Mouse (Mus musculus) forebrain, embryonic 11.5 days (tissue): ENCODE measurements at regions not wholly inside any gene's neighbourhood (a gene's known extent, or its start where the extent isn't known, plus 50 kb on each side); places are given as distances from the start of the nearest gene placed in this dataset.

ENCODE experiments used
- ATAC-seq: fragments of 200-750 bp; cut with Nextera tagmentation; replicated peaks from 2 replicates; pipeline ENCODE4 v1.8.0; 2017; ENCODE audit warnings: moderate TSS enrichment; ENCODE audit not compliant: low FRiP score
- DNase-seq: peaks from one replicate; pipeline ENCODE4 v3.0.0-alpha.2; 2017; ENCODE audit warnings: low spot score
- H3K27ac ChIP-seq: fragments of 300-500 bp; sonication (generic); 2 replicates; pipeline ENCODE4 v1.5.1; 2014; ENCODE audit warnings: low read depth, low read length
- H3K27me3 ChIP-seq: fragments of 300-500 bp; sonication (generic); 2 replicates; pipeline ENCODE4 v1.6.1; 2014; ENCODE audit warnings: mild to moderate bottlenecking, low read length, mixed read lengths; ENCODE audit not compliant: control insufficient read depth, insufficient read depth
- H3K36me3 ChIP-seq: fragments of 300-500 bp; sonication (generic); 2 replicates; pipeline ENCODE4 v1.6.1; 2014; ENCODE audit warnings: mild to moderate bottlenecking, low read length, moderate library complexity, mixed read lengths; ENCODE audit not compliant: control insufficient read depth, insufficient read depth
- H3K4me1 ChIP-seq: fragments of 300-500 bp; sonication (generic); replicated peaks from 2 replicates; pipeline ENCODE4 v1.6.1; 2014; ENCODE audit warnings: low read length, mixed read lengths; ENCODE audit not compliant: control insufficient read depth, insufficient read depth
- H3K4me2 ChIP-seq: fragments of 300-500 bp; sonication (generic); 2 replicates; pipeline ENCODE4 v1.6.1; 2014; ENCODE audit warnings: low read depth, mild to moderate bottlenecking, low read length, moderate library complexity, mixed read lengths; ENCODE audit not compliant: severe bottlenecking
- H3K4me3 ChIP-seq: fragments of 300-500 bp; sonication (generic); 2 replicates; pipeline ENCODE4 v1.5.1; 2014; ENCODE audit warnings: low read depth, low read length
- H3K9ac ChIP-seq: fragments of 300-500 bp; sonication (generic); 2 replicates; pipeline ENCODE4 v1.6.1; 2014; ENCODE audit warnings: low read length
- H3K9me3 ChIP-seq: fragments of 300-500 bp; sonication (generic); 2 replicates; pipeline ENCODE4 v1.6.1; 2016; ENCODE audit warnings: low read length, mixed read lengths; ENCODE audit not compliant: control insufficient read depth
- WGBS: fragments of 180-500 bp; shearing (Covaris S2); extraction: QIAGEN DNeasy Blood & Tissue Kit; methylation state at CpG from one replicate; pipeline ENCODE4 v1.1.7; 2014; 5-methylcytosine and 5-hydroxymethylcytosine counted together

DNA sequence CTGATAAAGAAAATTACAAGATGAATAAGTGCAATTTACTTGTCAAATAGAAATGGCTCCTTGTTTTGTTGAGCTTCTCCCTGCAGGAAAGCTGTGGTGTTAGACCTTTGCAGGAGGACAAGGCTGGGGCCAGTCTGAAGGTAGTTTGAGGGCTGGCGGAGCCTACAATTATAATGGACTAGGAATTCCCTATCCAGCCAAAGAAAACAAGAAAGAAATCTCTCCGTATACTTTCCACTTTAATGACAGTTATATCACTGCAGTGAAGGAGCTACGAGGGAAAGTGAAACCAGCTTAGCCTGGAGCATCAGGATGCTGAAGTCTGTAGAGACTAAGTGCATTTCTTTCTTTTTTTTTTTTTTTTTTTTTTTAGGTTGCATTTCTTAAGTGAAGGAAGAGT lies 104.8 kb upstream of the Sstr4 start:
- Histone ChIP-seq H3K27me3 (no peaks in the 10 kb centered on the region), H3K4me3 (no peak overlapping the region), H3K36me3 (no peaks in the 10 kb centered on the region), H3K27ac (no peak overlapping the region), H3K4me2 (no peak overlapping the region), H3K9me3 (no peaks in the 10 kb centered on the region), H3K4me1 (no peaks in the 10 kb centered on the region), H3K9ac (no peak overlapping the region)
- no peak for DNase-seq
- WGBS = 87% methylated on average over 3 of the region's 3 CpGs
- no peak for ATAC-seq

DNA sequence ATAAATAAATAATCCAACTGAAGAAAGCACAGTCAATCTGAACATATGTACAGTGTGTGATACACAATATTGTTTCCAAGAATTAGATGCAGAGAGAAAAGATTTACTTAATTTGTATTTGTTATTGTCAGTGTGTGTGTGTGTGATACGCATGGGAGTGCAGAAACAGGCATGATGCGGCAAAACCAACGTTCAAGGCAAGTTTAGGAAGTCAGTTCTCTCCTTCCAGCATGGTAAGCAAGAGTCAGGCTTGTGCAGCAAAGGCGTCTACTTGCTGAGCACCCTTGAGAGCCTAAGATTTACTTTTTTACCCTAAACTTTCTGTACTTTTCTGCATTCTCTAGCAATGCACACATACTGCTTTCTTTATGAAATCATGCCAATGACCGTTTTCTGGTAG lies 102.7 kb upstream of the Sstr4 start:
- no peak for ATAC-seq
- Histone ChIP-seq H3K9me3 (no peaks in the 10 kb centered on the region), H3K27ac (no peak overlapping the region), H3K4me1 (no peaks in the 10 kb centered on the region), H3K4me3 (no peak overlapping the region), H3K9ac (no peak overlapping the region), H3K4me2 (no peak overlapping the region), H3K36me3 (no peaks in the 10 kb centered on the region), H3K27me3 (no peaks in the 10 kb centered on the region)
- 91% methylated on average over 5 of the region's 5 CpGs for WGBS
- DNase-seq = no peak

DNA sequence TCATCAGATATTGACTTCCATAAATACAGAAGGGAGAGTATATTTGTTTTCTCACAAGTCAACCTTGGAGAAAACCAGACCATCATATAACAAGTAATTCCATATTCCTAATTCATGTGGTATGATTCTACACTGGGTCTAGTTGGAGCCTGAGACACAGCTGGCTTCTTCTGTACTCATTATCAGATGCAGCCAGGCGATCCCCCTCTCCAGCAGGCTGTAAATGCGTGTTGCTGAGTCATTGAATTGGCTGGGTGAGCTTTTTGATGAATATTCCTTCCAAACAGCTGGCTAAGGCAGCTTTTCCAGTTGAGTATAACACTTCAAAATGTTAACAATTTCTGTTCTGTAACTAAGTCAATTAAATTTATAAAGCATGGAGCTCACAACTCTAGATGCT lies 102.2 kb upstream of the Sstr4 start:
- Histone ChIP-seq H3K9ac (no peak overlapping the region), H3K36me3 (no peaks in the 10 kb centered on the region), H3K27ac (no peak overlapping the region), H3K9me3 (no peaks in the 10 kb centered on the region), H3K4me1 (no peaks in the 10 kb centered on the region), H3K27me3 (no peaks in the 10 kb centered on the region), H3K4me2 (no peak overlapping the region), H3K4me3 (no peak overlapping the region)
- no peak for DNase-seq
- ATAC-seq = no peak
- WGBS = 67% methylated on average over 2 of the region's 2 CpGs

DNA sequence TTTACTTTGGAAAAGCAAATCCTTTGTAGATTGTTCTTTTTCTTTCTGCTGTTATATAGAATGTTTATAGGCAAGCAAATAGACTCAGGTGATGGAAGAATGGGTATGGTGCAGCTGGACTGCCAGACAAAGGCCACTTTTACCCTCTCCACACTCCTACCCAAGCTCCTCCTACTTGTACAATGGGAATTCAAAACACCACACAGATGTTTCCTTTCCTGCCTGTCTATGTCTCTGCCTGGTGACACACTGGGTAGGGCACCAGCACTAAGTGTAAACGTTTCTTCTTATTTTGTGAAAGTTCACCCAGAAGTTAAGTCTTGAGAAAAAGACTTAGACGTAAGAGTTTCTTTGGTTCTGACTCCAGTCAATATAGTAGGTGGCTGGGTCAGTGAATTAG lies 94.3 kb upstream of the Sstr4 start:
- no peak overlapping the region for H3K4me3 ChIP-seq
- whole genome bisulfite sequencing = 75% methylated on average over 2 of the region's 2 CpGs
- ATAC-seq (no peak), DNase-seq (no peak)
- no peak overlapping the region for H3K27ac ChIP-seq
- no peaks in the 10 kb centered on the region for H3K36me3 ChIP-seq
- no peaks in the 10 kb centered on the region for H3K4me1 ChIP-seq
- no peak overlapping the region for H3K9ac ChIP-seq
- H3K4me2 ChIP-seq = no peak overlapping the region
- no peaks in the 10 kb centered on the region for H3K27me3 ChIP-seq
- no peaks in the 10 kb centered on the region for H3K9me3 ChIP-seq

DNA sequence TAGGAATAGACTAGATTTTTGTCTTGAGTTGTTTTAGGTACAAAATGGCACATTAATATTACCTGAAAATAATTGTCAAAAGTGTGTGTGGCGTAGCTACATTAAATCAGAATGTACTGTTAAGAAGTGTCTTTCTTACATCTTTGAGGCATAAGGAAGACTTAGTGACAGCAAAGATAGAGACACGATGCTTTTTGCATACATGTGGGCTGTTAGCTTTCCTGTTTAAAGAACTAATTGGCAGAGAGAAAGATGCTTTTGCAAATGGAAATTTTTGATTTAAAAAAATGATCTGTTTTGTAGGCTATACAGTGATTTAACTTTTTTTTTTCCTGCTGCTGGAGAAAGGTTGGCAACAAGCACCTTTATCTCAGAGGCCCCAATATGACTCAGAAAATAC lies 82.9 kb upstream of the Sstr4 start:
- Histone ChIP-seq H3K27me3 (no peaks in the 10 kb centered on the region), H3K9ac (no peak overlapping the region), H3K4me2 (no peak overlapping the region), H3K4me3 (no peak overlapping the region), H3K9me3 (no peaks in the 10 kb centered on the region), H3K4me1 (no peaks in the 10 kb centered on the region), H3K36me3 (no peaks in the 10 kb centered on the region), H3K27ac (no peak overlapping the region)
- no peak for ATAC-seq
- DNase-seq = no peak
- WGBS = 86% methylated on average over 2 of the region's 2 CpGs

DNA sequence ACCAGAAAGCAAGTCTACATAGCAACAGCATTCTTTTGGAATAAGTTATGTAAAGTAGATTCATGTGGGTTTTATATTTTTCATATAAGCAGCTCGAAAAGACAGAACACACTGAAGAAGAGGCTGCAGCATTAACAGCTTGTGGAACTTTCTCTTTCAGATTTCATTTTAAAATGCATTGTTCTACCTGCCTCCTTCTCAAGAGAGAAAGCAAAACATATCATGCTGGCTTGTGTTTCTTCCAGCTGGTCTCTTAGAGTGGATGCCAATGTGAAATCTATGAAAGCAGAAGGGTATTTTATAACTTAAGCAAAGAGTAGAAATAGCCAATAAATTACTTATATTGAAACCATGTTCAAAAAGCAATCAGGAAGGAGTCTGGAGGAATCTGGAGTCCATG lies 74.2 kb upstream of the Sstr4 start:
- Histone ChIP-seq H3K9me3 (no peaks in the 10 kb centered on the region), H3K4me3 (no peak overlapping the region), H3K36me3 (no peaks in the 10 kb centered on the region), H3K27me3 (no peaks in the 10 kb centered on the region), H3K4me1 (no peaks in the 10 kb centered on the region), H3K9ac (no peak overlapping the region), H3K4me2 (no peak overlapping the region), H3K27ac (no peak overlapping the region)
- 86% methylated on average over 1 of the region's 1 CpGs for WGBS
- DNase-seq = no peak
- ATAC-seq = no peak

DNA sequence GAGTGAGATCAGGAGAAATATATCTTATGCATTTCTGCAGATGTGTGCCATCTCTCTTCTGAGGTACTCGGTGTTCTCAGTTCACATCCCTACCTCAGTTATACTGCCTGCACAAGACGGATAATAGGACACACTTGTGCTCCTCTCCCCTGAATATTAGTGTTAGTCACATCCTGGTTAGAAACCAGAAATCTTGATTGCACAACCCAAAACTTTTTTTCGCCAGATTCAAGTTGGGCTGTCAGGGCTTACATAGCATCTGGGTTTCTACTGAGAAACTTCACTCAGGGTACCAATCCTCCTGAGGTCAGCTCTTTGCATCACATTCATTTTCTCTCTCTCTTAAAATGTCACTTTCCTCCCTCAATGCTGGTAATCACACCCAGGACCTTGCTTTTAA lies 69.8 kb upstream of the Sstr4 start:
- Histone ChIP-seq H3K4me1 (no peaks in the 10 kb centered on the region), H3K4me3 (no peak overlapping the region), H3K27ac (no peak overlapping the region), H3K9ac (no peak overlapping the region), H3K9me3 (no peaks in the 10 kb centered on the region), H3K36me3 (no peaks in the 10 kb centered on the region), H3K27me3 (no peaks in the 10 kb centered on the region), H3K4me2 (no peak overlapping the region)
- WGBS = 78% methylated on average over 3 of the region's 3 CpGs
- ATAC-seq (no peak), DNase-seq (no peak)

DNA sequence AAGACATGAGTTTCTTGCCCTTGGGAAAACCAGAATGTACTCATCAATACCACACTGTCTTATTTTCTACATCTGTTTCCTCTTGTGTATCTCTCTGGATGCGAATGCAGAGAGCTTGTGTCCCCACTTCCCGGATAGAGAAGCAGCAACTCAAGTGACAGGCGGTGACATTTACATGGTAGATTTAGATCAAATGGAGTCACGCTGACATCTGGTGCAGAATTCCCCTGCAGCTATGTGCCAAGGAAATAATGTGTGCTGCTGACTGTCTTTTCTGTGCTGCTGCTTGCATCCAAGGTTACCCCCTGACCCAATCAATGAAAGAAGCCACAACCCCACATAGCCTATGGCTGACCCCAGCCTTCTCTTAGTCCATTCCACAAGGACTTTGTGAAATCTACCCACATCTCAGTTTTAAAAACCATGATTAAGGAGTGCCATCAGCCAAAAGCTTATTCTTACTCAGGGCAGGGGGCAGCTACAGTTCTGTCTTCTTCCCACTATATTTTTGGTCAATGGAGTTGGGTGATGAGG lies 69.2 kb upstream of the Sstr4 start:
- Histone ChIP-seq H3K27ac (no peak overlapping the region), H3K27me3 (no peaks in the 10 kb centered on the region), H3K9ac (no peak overlapping the region), H3K4me1 (no peaks in the 10 kb centered on the region), H3K9me3 (no peaks in the 10 kb centered on the region), H3K4me2 (no peak overlapping the region), H3K4me3 (no peak overlapping the region), H3K36me3 (no peaks in the 10 kb centered on the region)
- ATAC-seq = no peak
- DNase-seq = no peak
- WGBS = 73% methylated on average over 4 of the region's 4 CpGs

DNA sequence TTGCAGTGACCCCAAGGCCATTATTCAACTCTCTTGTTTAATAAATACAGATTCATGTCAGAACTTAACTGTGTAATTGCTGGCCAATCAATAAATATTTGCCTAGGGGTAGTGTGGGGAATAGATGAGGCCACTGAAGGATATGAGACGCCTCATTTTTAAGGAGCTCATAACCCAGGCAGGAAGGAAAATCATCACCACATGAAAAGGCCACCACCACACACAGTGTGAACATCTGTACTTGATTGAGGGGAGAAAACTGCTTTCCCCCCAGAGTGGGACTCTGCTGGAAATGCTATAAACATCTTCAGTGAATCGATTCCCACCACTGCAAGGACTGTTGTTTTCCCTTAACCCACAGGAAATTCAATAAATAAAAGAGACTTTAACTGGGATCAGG lies 68.7 kb upstream of the Sstr4 start:
- Histone ChIP-seq H3K4me1 (no peaks in the 10 kb centered on the region), H3K9me3 (no peaks in the 10 kb centered on the region), H3K4me3 (no peak overlapping the region), H3K27ac (no peak overlapping the region), H3K36me3 (no peaks in the 10 kb centered on the region), H3K27me3 (no peaks in the 10 kb centered on the region), H3K4me2 (no peak overlapping the region), H3K9ac (no peak overlapping the region)
- DNase-seq (no peak), ATAC-seq (no peak)
- 70% methylated on average over 2 of the region's 2 CpGs for WGBS
